Mouse (Mus musculus) monocyte, adult 2 months (primary cell): Measurements from ENCODE around the gene Basp1.
"Not testable (repeated sequence)": the region's sequence is repeated elsewhere in the genome, so short reads cannot be mapped to it uniquely, and the experiment has no call there.

Experiments used
- DNase-seq, 2 experiments: peaks; one replicate each; pipeline ENCODE4 v3.0.0; 2022; ENCODE audit warnings: low spot score in 2 of 2, low read depth in 1 of 2

Basp1 gene

DNA sequence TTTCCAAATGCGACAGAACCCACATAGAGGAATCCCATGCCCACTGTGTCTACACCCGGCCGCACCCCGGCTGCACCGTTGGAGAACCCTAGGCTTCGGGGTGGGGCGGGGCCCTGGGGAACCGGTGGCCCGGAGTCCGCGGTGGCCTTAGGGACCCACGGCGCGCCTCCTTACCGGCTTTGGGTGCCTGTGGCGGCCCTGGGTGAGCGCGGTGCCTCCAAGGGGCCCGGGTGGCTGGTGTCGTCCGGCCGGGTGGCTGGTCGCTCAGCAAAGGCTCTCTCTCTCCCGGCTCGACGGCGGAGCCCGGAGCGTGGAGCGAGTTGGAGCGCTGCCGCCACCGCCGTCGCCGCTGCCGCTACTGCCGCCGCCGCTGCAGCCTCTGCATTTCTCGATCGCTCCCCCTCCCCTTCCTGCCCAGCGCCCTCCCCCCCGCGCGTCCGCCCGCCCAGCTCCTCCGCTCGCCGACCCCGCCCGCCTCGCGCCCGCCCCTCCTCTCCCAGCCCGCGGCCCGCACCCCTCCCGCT lies at the start of gene Basp1:
TSS of gene Basp1 (minus strand) at position 387 of the 524 bp plus-strand sequence.
- DNase-seq = peak in 1 of 2 experiments; percentile 6

GRCm38 (mm10) chr15:25463076-25463475 lies 49.5 kb upstream of the Basp1 start:
- not testable (repeated sequence) for DNase-seq

GRCm38 (mm10) chr15:25462056-25462762 lies 48.6 kb upstream of the Basp1 start:
- DNase-seq = no peak

DNA sequence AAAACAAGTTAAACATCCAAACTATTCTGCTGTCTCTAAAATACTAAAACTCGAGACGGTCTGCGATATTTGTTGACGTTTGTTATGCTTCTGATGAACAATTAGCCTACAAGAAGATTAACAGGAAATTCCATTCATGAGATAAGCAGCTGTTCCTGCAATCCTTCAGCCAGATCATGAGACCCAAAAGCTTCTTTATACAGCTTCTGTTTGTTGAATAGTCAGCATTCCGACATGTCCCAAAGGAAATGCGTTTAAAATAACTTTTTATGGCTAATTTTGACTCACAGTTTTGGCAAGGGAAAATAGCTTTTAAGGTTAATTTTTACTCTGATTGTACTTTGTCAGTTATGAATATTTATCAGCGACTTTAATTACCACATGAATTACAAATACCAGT lies 46.3 kb upstream of the Basp1 start:
- no peak for DNase-seq

- DNase-seq = no peak
Observed at GRCm38 (mm10) chr15:25457421-25457820, 43.9 kb upstream of the Basp1 start.

DNA sequence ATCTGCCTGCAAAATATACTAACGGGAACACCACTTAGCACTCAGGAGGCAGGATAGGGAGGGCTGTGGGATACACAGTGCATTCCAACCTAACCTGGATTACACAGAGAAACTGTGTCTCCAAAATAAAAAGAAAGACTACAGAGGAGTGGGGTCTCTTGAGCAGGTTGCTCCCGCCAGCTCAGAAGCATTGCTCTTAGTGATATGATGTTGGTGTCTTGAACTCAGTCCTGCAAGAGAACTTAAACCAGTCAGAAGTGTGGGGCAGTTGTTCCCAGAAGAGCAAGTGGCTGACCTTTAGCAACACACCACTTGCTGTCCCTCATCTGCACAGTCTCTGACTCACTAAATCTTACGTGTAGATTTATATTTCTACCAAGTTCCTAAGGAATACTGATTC lies 40.0 kb upstream of the Basp1 start:
- DNase-seq = no peak

- DNase-seq = no peak
Observed at GRCm38 (mm10) chr15:25449348-25449747, 35.8 kb upstream of the Basp1 start.

GRCm38 (mm10) chr15:25448703-25449340 lies 35.3 kb upstream of the Basp1 start:
- no peak for DNase-seq

DNA sequence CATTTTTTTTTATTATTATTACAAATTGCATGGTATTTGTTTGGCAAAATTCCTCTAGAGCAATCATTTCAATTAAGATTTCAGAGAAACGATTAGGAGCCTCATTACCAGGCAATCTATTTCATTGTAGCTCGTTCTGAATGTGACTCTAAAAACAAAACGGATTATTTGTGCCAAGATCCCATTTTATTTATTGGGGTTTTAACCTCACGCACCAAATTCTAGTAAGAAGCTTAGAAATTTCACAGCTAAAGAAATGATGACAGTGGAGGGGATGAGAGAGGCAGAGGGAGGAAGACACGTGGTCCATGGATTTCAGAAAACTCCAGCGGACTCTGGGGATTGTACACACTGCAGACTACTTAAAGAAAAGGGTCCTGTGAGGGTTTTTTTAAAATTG lies 33.6 kb upstream of the Basp1 start:
- no peak for DNase-seq

GRCm38 (mm10) chr15:25446155-25446487 lies 32.6 kb upstream of the Basp1 start:
- DNase-seq = no peak

DNA sequence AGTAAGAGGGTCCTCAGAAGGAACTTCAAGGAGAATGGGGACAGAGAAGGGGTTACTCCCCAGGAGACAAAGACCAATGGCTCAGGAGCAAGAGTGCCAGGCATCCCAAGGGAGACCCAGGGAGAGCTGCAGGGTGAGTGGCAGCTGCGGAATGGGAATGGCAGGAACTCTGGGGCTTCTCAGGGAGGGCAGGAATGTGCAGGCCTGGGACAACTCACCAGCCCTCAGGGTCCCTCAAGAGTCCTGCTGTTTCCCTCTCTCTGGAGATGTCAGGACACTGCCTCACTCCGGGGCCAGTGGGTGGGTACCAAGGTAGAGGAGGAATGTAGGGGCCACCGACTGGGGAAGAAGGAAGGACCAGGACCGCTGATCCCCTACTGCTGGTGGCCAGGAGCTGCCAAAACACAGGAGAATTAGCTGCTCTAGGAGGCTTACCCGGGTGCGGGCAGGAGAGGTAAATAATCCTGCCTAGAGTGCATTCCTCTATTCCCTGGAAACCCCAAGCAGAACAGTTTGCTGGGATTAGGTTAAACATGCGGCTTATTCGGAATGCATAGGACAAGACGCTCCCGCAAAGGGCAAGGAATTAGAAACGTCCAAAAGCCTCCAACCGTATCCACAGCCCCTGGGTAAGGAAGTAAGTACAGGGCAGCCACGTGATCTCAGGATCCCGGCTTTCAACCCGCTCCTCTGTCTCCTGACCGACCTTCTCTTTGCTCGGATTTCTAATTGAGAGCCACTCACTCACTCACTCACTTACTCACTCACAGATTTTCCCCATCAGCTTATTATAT lies 32.0 kb upstream of the Basp1 start:
- DNase-seq = no peak

GRCm38 (mm10) chr15:25444208-25444607 lies 30.6 kb upstream of the Basp1 start:
- no peak for DNase-seq

- DNase-seq = no peak
Observed at GRCm38 (mm10) chr15:25443140-25443790, 29.7 kb upstream of the Basp1 start.

DNA sequence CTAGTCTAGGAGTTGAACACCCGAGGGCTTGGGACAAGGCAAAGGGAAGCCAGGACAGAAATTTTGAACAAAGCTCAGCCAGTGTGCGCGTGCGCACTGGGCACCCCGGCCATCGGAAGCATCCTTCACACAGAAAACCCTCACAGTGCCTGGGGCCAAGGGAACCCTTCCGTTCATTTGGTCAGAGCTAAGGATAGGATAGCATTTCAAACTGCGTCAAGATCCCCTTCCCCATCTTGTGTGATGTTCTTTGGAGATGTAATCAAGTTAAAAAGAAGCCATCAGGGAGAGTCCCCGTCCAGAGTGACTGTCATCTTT lies 28.3 kb upstream of the Basp1 start:
- DNase-seq = no peak

- DNase-seq = no peak
Observed at GRCm38 (mm10) chr15:25440991-25441867, 27.7 kb upstream of the Basp1 start.

DNA sequence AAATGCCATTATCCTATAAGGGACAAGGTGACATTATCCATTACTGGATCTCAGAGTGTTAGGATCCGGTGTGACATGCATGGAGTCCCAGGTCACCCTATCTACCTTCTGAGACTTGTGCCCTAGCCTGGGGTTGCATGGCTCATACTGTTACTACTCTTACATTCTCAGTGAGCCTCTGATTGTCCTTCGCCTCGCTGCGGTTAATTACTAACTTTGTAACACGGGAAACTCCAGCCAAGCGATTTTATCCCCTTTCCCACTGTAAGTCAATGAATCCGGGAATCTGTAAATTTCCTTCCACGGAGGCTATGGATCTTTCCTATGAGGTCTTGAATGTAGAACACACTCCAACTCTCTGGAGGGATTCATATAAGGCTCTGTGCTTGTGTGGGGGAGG lies 26.8 kb upstream of the Basp1 start:
- DNase-seq = no peak

GRCm38 (mm10) chr15:25432341-25432740 lies 18.8 kb upstream of the Basp1 start:
- no peak for DNase-seq

DNA sequence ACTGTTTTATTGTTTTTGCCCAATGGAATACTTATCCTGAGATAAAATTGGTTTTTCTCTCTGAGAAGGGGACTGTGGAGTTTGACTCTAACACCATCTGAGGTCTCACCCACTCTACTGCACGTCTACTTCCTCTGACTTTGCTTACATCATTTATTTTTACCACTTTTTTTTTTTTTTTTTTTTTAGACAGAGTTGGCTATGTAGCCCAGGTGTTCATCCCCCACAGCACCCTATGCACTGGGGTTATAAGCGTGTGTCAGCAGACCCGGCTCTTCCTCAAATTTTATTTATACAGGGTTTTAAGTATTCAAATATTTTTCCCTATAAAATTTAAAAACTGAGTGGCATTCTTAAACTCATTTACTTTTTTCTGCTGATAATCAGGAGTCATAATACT lies 16.6 kb upstream of the Basp1 start:
- no peak for DNase-seq

- DNase-seq = no peak
Observed at GRCm38 (mm10) chr15:25429007-25429406, 15.4 kb upstream of the Basp1 start.

- DNase-seq = no peak
Observed at GRCm38 (mm10) chr15:25428551-25428950, 15.0 kb upstream of the Basp1 start.

- DNase-seq = no peak
Observed at GRCm38 (mm10) chr15:25420266-25420665, 6.7 kb upstream of the Basp1 start.
